Mouse (Mus musculus) urinary bladder, postnatal 25 days (tissue): ENCODE data around the gene Zfp654.

ENCODE experiments used
- DNase-seq: peaks from one replicate; pipeline ENCODE4 v3.0.0; 2022; ENCODE audit warnings: low spot score

Gene Zfp654

GRCm38 (mm10) chr16:64852891-64853290 is 1.4 kb upstream of the Zfp654 start:
- no peak for DNase-seq

- peak; percentile 54 for DNase-seq
These were observed 1.0 kb upstream of the Zfp654 start for GRCm38 (mm10) chr16:64852441-64852871.

- DNase-seq = no peak
These were observed 328 bp downstream of the Zfp654 start for GRCm38 (mm10) chr16:64851085-64851562.

GRCm38 (mm10) chr16:64850287-64851084 is 966 bp downstream of the Zfp654 start:
- peak; percentile 12 for DNase-seq

GRCm38 (mm10) chr16:64845947-64846346 is 5.5 kb downstream of the Zfp654 start:
- no peak for DNase-seq

GRCm38 (mm10) chr16:64842374-64842729 is 9.1 kb downstream of the Zfp654 start:
- DNase-seq = no peak

- no peak for DNase-seq
These were observed 9.7 kb downstream of the Zfp654 start for GRCm38 (mm10) chr16:64841481-64842373.

GRCm38 (mm10) chr16:64836709-64837108 is 14.7 kb downstream of the Zfp654 start:
- DNase-seq = no peak

GRCm38 (mm10) chr16:64835996-64836545 is 15.4 kb downstream of the Zfp654 start:
- DNase-seq = no peak

GRCm38 (mm10) chr16:64830291-64830690 is 21.2 kb downstream of the Zfp654 start:
- no peak for DNase-seq

- no peak for DNase-seq
These were observed 27.0 kb downstream of the Zfp654 start for GRCm38 (mm10) chr16:64824474-64824873.

- no peak for DNase-seq
These were observed 27.6 kb downstream of the Zfp654 start for GRCm38 (mm10) chr16:64823890-64824289.

GRCm38 (mm10) chr16:64817094-64817765 is 34.2 kb downstream of the Zfp654 start:
- no peak for DNase-seq

GRCm38 (mm10) chr16:64803041-64803440 is 48.4 kb downstream of the Zfp654 start:
- DNase-seq = no peak

- DNase-seq = no peak
These were observed 49.8 kb downstream of the Zfp654 start for GRCm38 (mm10) chr16:64801638-64802037.

GRCm38 (mm10) chr16:64800393-64800792 is 51.1 kb downstream of the Zfp654 start:
- DNase-seq = no peak

- DNase-seq = no peak
These were observed 56.6 kb downstream of the Zfp654 start for GRCm38 (mm10) chr16:64794802-64795201.

GRCm38 (mm10) chr16:64789706-64790105 is 61.7 kb downstream of the Zfp654 start:
- DNase-seq = no peak

GRCm38 (mm10) chr16:64775516-64775915 is 75.9 kb downstream of the Zfp654 start:
- DNase-seq = no peak

- no peak for DNase-seq
These were observed 80.0 kb downstream of the Zfp654 start for GRCm38 (mm10) chr16:64771431-64771818.

GRCm38 (mm10) chr16:64770521-64771430 is 80.7 kb downstream of the Zfp654 start, which contains the start of gene 4930453N24Rik:
Gene 4930453N24Rik (minus strand): TSS chr16:64771161.
- peak; percentile 78 for DNase-seq
